Mouse (Mus musculus) kidney, embryonic 14.5 days (tissue): ENCODE measurements around the gene Emc10. TPM values are rescaled to one million over a fixed set of nuclear protein-coding genes. Genes with fewer than 3 reads are reported as not detected.

Experiments
- ATAC-seq: fragments of 200-750 bp; cut with Nextera tagmentation; 2 replicates; pipeline ENCODE4 v1.8.0; 2017; ENCODE audit warnings: moderate number of reproducible peaks, mild to moderate bottlenecking, moderate TSS enrichment, moderate library complexity; ENCODE audit not compliant: low FRiP score, low TSS enrichment
- H3K27ac ChIP-seq: fragments of 300-500 bp; sonication (generic); 2 replicates; pipeline ENCODE4 v1.5.1; 2014; ENCODE audit warnings: low read depth, mild to moderate bottlenecking, low read length, moderate library complexity, mixed read lengths
- H3K27me3 ChIP-seq: fragments of 300-500 bp; sonication (generic); 2 replicates; pipeline ENCODE4 v1.6.1; 2014; ENCODE audit warnings: mild to moderate bottlenecking, low read length; ENCODE audit not compliant: control insufficient read depth, insufficient read depth
- H3K36me3 ChIP-seq: fragments of 300-500 bp; sonication (generic); 2 replicates; pipeline ENCODE4 v1.6.1; 2014; ENCODE audit warnings: low read length, mixed read lengths; ENCODE audit not compliant: control insufficient read depth, insufficient read depth
- H3K4me1 ChIP-seq: fragments of 300-500 bp; sonication (generic); 2 replicates; pipeline ENCODE4 v1.6.1; 2014; ENCODE audit warnings: low read length, mixed read lengths; ENCODE audit not compliant: control insufficient read depth, insufficient read depth
- H3K4me2 ChIP-seq: fragments of 300-500 bp; sonication (generic); replicated peaks from 2 replicates; pipeline ENCODE4 v1.6.1; 2014; ENCODE audit warnings: low read depth, mild to moderate bottlenecking, low read length
- H3K4me3 ChIP-seq: fragments of 300-500 bp; sonication (generic); 2 replicates; pipeline ENCODE4 v1.5.1; 2014; ENCODE audit warnings: mild to moderate bottlenecking, low read length
- H3K9ac ChIP-seq: fragments of 300-500 bp; sonication (generic); 2 replicates; pipeline ENCODE4 v1.6.1; 2014; ENCODE audit warnings: low read depth, mild to moderate bottlenecking, low read length, moderate library complexity
- H3K9me3 ChIP-seq: fragments of 300-500 bp; sonication (generic); 2 replicates; pipeline ENCODE4 v1.6.1; 2016; ENCODE audit warnings: low read length; ENCODE audit not compliant: control insufficient read depth
- WGBS: fragments of 180-500 bp; shearing (Covaris S2); extraction: QIAGEN DNeasy Blood & Tissue Kit; methylation state at CpG from one replicate; pipeline ENCODE4 v1.1.7; 2014; 5-methylcytosine and 5-hydroxymethylcytosine counted together
- polyA plus RNA-seq: library from polyadenylated mRNA; unstranded; fragments of >200 nt; fragmentation: Nextera tagmentation; extraction: Ambion mirVana; gene quantifications from 2 replicates; pipeline ENCODE4 v1.2.1, GENCODE M21; 2014

Emc10 gene
- polyA plus RNA-seq, 1 experiment from 2014 or later, result 138 TPM

DNA sequence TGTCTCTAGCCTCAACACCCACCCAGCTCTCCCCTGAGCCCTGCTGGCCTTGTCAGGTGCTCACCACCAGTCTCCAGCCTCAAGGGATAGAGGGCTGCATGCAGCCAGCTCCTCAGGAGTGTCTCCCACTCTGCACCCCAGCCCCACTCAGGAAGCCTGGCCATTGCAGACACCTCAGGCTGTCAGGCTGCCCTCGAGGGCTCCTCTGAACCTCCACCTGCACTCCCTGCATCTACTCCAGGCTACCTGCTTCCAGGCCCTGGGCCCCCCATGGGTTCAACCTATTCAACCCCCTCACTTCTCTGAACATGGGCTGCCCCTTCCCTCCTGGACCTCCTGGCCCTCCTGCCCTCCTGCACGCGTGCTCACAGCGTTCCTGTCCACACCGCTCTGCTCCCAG, 4.9 kb downstream of the Emc10 start:
- ATAC-seq, result no peak
- Histone ChIP-seq H3K9ac (no peak overlapping the region), H3K4me3 (no peak overlapping the region), H3K9me3 (no peaks in the 10 kb centered on the region), H3K36me3 (peaks cover 40% of the 10 kb centered on the region), H3K4me2 (no peak overlapping the region), H3K27me3 (no peaks in the 10 kb centered on the region), H3K27ac (no peak overlapping the region), H3K4me1 (peaks cover 5% of the 10 kb centered on the region; the same call in 1 of the 2 replicates)
- 95% methylated on average over 5 of the region's 5 CpGs for WGBS

DNA sequence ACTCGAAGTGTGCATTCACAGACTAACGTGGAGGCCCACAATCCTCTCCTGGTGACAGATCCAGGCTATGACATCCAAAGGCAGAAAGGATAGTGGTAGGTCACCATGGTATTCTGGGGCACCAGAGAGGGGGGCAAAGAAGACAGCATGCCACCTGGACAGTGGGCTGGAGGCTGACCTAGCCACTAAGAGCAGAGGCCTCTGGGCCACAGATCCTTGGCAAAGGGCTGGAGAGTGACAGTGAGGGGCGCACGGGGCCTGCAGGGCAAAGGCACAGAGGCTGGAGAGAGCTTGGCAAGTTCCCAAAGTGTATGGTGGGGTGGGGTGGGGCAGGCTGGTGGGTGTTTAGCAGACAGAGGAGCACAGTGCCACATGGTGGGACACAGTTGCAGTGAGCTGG, 6.0 kb downstream of the Emc10 start:
- Histone ChIP-seq H3K4me2 (no peak overlapping the region), H3K4me1 (peaks cover under 1% of the 10 kb centered on the region; the same call in 1 of the 2 replicates), H3K27me3 (no peaks in the 10 kb centered on the region), H3K27ac (no peak overlapping the region), H3K36me3 (peaks cover 40% of the 10 kb centered on the region), H3K9ac (no peak overlapping the region), H3K9me3 (no peaks in the 10 kb centered on the region), H3K4me3 (no peak overlapping the region)
- no peak for ATAC-seq
- WGBS, result 92% methylated on average over 4 of the region's 4 CpGs

DNA sequence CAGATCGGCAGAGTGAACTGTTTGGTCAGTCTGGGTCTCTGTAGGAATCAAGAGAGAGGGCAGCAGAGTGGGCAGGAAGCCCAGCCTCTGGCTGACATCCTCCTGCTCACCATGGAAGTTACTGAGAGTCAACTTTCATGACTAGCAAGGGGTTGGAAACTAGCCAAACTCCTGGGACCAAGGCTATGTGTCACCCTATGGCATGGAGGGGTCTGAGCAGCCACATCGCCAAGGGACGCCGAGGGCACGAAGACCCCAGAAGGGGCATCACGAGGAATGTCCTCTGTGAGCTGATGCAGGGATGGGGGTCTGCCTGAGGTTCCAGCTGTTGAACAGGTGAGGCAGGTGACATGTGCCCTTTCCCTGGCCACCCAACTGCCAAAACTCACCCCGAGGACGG, 7.8 kb downstream of the Emc10 start:
- Histone ChIP-seq H3K36me3 (peaks cover 40% of the 10 kb centered on the region), H3K27ac (no peak overlapping the region), H3K9me3 (no peaks in the 10 kb centered on the region), H3K27me3 (no peaks in the 10 kb centered on the region), H3K4me1 (no peaks in the 10 kb centered on the region), H3K4me3 (no peak overlapping the region), H3K9ac (no peak overlapping the region), H3K4me2 (no peak overlapping the region)
- 93% methylated on average over 7 of the region's 8 CpGs for WGBS
- ATAC-seq, result no peak

DNA sequence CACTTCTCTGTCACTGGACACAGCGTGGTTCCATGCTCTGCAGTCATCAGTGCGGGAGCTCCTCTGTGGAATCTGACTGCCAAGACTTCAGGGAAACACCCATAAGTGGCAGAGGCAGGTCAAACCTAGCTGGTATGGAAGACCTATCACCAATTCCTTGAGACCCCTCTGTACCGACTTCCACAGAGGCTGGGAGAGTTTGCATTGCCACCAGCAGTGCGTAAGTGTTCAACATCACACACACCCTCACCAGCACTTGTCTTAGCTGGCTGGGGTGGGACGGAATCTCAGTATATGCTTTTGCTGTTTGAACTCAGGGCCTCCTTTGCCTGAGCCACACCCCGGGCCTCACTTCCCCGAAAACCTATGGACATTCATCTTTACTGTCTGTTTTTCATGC, 8.4 kb downstream of the Emc10 start:
- H3K27me3 ChIP-seq, result no peaks in the 10 kb centered on the region
- H3K4me2 ChIP-seq, result no peak overlapping the region

DNA sequence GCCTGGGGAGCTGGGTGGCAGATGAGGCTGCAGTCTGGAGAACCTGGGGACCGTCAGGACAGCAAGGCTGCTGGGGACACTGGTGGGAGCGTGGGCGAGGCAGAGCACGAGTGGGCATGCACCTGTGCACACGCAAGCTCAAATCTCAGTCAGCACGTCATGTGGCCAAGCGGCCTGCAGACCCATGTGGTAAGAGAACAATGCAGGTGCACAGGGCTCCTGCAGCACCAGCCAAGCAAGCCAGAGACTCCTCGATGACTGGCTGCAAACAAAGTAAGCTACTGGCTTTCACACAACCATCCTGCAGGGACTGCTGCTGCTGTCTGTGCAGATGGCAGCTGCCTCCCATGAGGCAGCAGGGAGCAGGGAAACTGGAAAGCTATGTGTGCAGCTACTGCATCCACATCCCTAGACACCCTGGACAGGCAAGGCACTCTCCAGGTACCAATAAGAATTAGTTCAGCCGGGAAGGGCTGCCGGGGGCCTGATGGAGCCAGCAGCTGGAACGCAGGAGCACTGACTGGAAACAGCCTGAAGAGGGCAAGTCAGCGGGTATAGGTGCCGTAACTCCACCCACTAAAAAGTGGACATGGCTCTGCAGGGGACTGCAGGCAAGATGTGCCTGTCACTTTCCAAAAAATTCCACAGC, 9.3 kb downstream of the Emc10 start:
- 71% methylated on average over 13 of the region's 13 CpGs for WGBS
- H3K4me2 ChIP-seq, result no peak overlapping the region

More for the DNA sequence above, 8.4 kb downstream of the Emc10 start:
- Histone ChIP-seq H3K9ac (no peak overlapping the region), H3K4me1 (no peaks in the 10 kb centered on the region), H3K9me3 (no peaks in the 10 kb centered on the region), H3K36me3 (peaks cover 36% of the 10 kb centered on the region), H3K27ac (no peak overlapping the region), H3K4me3 (no peak overlapping the region)
- ATAC-seq, result no peak
- 92% methylated on average over 7 of the region's 7 CpGs for WGBS

DNA sequence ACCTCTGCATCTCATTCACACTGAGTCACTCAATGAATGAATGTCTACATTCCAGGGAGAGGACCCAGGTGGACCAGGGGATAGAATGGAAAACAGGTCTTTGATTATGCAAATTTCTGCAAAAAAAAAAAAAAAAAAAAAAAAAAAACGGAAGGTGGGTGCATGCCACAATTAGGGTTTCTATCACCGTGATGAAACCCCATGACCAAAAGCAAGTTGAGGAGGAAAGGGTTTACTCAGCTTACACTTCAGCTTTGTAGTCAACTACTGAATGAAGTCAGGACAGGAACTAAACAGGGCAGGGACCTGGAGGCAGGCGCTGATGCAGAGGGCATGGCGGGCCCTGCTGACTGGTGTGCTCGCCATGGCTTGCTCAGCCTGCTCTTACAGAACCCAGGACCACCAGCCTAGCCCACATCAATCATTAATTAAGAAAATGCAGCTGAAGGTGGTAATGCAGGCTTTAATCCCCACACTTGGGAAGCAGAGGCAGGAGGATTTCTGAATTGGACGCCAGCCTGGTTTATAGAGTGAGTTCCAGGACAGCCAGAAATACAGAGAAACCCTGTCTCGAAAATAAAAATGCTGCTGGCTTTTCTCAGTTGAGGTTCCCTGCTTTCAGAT, 10.6 kb downstream of the Emc10 start:
- H3K4me2 ChIP-seq, result no peak overlapping the region
- no peak overlapping the region for H3K27ac ChIP-seq
- H3K36me3 ChIP-seq, result peaks cover 14% of the 10 kb centered on the region
- ATAC-seq, result no peak
- no peak overlapping the region for H3K9ac ChIP-seq
- H3K27me3 ChIP-seq, result peaks cover 7% of the 10 kb centered on the region; the same call in 1 of the 2 replicates
- H3K4me1 ChIP-seq, result no peaks in the 10 kb centered on the region
- H3K9me3 ChIP-seq, result no peaks in the 10 kb centered on the region
- H3K4me3 ChIP-seq, result no peak overlapping the region
- 77% methylated on average over 7 of the region's 7 CpGs for WGBS

More for the DNA sequence above, 9.3 kb downstream of the Emc10 start:
- H3K27me3 ChIP-seq, result peaks cover 7% of the 10 kb centered on the region; the same call in 1 of the 2 replicates
- H3K4me1 ChIP-seq, result no peaks in the 10 kb centered on the region
- no peaks in the 10 kb centered on the region for H3K9me3 ChIP-seq
- H3K9ac ChIP-seq, result no peak overlapping the region
- H3K36me3 ChIP-seq, result peaks cover 28% of the 10 kb centered on the region
- no peak overlapping the region for H3K4me3 ChIP-seq
- H3K27ac ChIP-seq, result no peak overlapping the region
- ATAC-seq, result no peak

DNA sequence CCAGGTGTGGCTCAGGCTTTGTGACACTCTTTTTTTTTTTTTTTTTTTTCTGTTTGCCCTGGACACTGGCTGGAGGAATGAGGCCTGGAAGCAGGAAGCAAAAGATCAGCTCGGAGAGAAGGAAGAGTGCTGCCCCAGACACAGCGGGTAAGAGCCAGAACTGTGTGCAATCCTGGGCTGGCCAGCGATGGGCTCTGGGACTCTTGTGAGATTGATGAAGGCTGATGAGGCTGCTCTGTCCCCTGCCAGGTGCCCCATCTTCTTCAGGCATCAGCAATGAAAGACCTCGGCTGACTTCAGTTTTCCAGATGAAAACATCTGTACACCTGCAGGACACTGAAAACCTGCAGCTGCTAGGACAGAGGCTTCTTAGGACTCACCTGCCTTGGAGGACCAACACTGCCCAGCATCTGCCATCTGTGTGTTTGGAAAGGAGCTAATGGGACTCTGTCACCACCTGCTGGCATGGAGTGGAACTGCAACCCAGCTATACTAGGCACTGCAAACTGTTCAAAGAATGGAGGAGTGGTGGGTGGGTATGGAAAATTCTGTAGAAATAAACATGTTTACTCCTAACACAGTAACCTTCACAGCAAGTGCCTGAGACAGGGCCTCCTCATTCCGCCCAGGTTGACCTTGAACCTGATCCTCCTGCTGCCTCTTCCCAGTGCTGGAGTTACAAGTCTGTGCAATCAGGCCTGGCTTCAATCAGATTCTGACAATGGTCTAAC, 11.3 kb downstream of the Emc10 start:
- WGBS, result 39% methylated on average over 5 of the region's 5 CpGs

DNA sequence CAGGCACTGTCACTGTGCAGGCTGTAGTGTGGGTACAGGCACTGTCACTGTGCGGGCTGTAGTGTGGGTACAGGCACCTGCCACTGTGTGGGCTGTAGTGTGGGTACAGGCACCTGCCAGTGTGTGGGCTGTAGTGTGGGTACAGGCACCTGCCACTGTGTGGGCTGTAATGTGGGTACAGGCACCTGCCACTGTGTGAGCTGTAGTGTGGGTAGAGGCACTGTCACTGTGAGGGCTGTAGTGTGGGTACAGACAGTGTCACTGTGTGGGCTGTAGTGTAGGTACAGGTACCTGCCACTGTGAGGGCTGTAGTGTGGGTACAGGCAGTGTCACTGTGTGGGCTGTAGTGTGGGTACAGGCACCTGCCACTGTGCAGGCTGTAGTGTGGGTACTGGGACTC, 12.2 kb downstream of the Emc10 start:
- ATAC-seq, result no peak
- Histone ChIP-seq H3K9me3 (no peaks in the 10 kb centered on the region), H3K36me3 (peaks cover 2% of the 10 kb centered on the region; the same call in 1 of the 2 replicates), H3K27ac (no peak overlapping the region), H3K27me3 (peaks cover 10% of the 10 kb centered on the region; the same call in 1 of the 2 replicates), H3K4me2 (no peak overlapping the region), H3K9ac (no peak overlapping the region), H3K4me3 (no peak overlapping the region), H3K4me1 (no peaks in the 10 kb centered on the region)
- WGBS, result 93% methylated on average over 1 of the region's 1 CpGs

More for the DNA sequence above, 11.3 kb downstream of the Emc10 start:
- Histone ChIP-seq H3K36me3 (peaks cover 8% of the 10 kb centered on the region; the same call in 1 of the 2 replicates), H3K4me2 (no peak overlapping the region), H3K9me3 (no peaks in the 10 kb centered on the region), H3K4me1 (no peaks in the 10 kb centered on the region), H3K27ac (no peak overlapping the region), H3K9ac (no peak overlapping the region), H3K4me3 (no peak overlapping the region), H3K27me3 (peaks cover 7% of the 10 kb centered on the region; the same call in 1 of the 2 replicates)
- ATAC-seq, result peak; percentile 71
